Mouse (Mus musculus): ENCODE results near the gene Tex48. TPM values are rescaled to one million over a fixed set of nuclear protein-coding genes. Genes with fewer than 3 reads are reported as not detected.

The Tex48 gene
- polyA plus RNA-seq, 1 experiment from 2014 or later = not detected

GRCm38 (mm10) chr4:63560079-63560478 lies 62.1 kb downstream of the Tex48 start:
- no peak overlapping the region for H3K4me3 ChIP-seq
- no peaks in the 10 kb centered on the region for H3K9me3 ChIP-seq
- 53% methylated on average over 8 of the region's 8 CpGs for WGBS
- peaks cover 26% of the 10 kb centered on the region for H3K27me3 ChIP-seq
- H3K4me2 ChIP-seq = no peak overlapping the region
- H3K4me1 ChIP-seq (replicated peaks) = peaks cover 27% of the 10 kb centered on the region
- no peak overlapping the region for H3K27ac ChIP-seq
- no peak for ATAC-seq (ENCODE audit: low FRiP score)
- H3K36me3 ChIP-seq = no peaks in the 10 kb centered on the region
- no peak overlapping the region for H3K9ac ChIP-seq

GRCm38 (mm10) chr4:63559127-63559697 lies 63.0 kb downstream of the Tex48 start:
- peak overlapping the region; percentile 84 for H3K9ac ChIP-seq

GRCm38 (mm10) chr4:63558407-63559081 lies 63.7 kb downstream of the Tex48 start, which contains the start of gene Tmem268:
Tmem268 (plus strand) TSS chr4:63558781.
- under 1% methylated on average over 80 of the region's 81 CpGs for WGBS
- peak; percentile 76 for ATAC-seq (ENCODE audit: low FRiP score)
- Histone ChIP-seq H3K36me3 (no peaks in the 10 kb centered on the region), H3K4me2 (peak within 1 kb of the TSS; percentile 83), H3K27ac (no peak within 1 kb of the TSS), H3K9me3 (no peaks in the 10 kb centered on the region), H3K4me3 (peak within 1 kb of the TSS; percentile 65), H3K27me3 (peaks cover 26% of the 10 kb centered on the region), H3K9ac (peak within 1 kb of the TSS; percentile 84), H3K4me1 (replicated peaks) (peaks cover 27% of the 10 kb centered on the region)

More at GRCm38 (mm10) chr4:63559127-63559697, 63.0 kb downstream of the Tex48 start:
- Histone ChIP-seq H3K27me3 (peaks cover 26% of the 10 kb centered on the region), H3K4me2 (peak overlapping the region; percentile 83), H3K27ac (no peak overlapping the region), H3K4me1 (replicated peaks) (peaks cover 27% of the 10 kb centered on the region), H3K9me3 (no peaks in the 10 kb centered on the region), H3K36me3 (no peaks in the 10 kb centered on the region), H3K4me3 (peak overlapping the region; percentile 65)
- peak; percentile 38; the same call in 1 of the 2 replicates for ATAC-seq (ENCODE audit: low FRiP score)
- WGBS = 26% methylated on average over 9 of the region's 9 CpGs

GRCm38 (mm10) chr4:63557124-63558059 lies 64.8 kb downstream of the Tex48 start:
- Histone ChIP-seq H3K36me3 (peaks cover 8% of the 10 kb centered on the region), H3K27ac (no peak overlapping the region), H3K27me3 (peaks cover 26% of the 10 kb centered on the region), H3K4me3 (peak overlapping the region; percentile 65; the same call in 1 of the 2 replicates), H3K9me3 (no peaks in the 10 kb centered on the region), H3K4me1 (replicated peaks) (peaks cover 27% of the 10 kb centered on the region), H3K4me2 (peak overlapping the region; percentile 83; the same call in 1 of the 2 replicates), H3K9ac (peak overlapping the region; percentile 84; the same call in 1 of the 2 replicates)
- no peak for ATAC-seq (ENCODE audit: low FRiP score)
- 26% methylated on average over 15 of the region's 16 CpGs for WGBS

Other genes starting within 250 kb of the Tex48 start
- gene Akna, start 219.1 kb downstream of the Tex48 start, polyA plus RNA-seq (2015; fragmentation: Nextera tagmentation; extraction: Ambion mirVana) = 6.0 and 6.2 TPM in 2 replicates
- gene Whrn, start 126.4 kb downstream of the Tex48 start, polyA plus RNA-seq (2015; fragmentation: Nextera tagmentation; extraction: Ambion mirVana) = 5.3 and 5.6 TPM in 2 replicates
- gene Atp6v1g1, start 77.7 kb downstream of the Tex48 start, polyA plus RNA-seq (2015; fragmentation: Nextera tagmentation; extraction: Ambion mirVana) = 464 and 480 TPM in 2 replicates
- 3.0 and 4.4 TPM in 2 replicates for gene Tmem268, start 63.6 kb downstream of the Tex48 start, polyA plus RNA-seq (2015; fragmentation: Nextera tagmentation; extraction: Ambion mirVana)
- not detected in 2 replicates for gene Gm11213, start 17.2 kb downstream of the Tex48 start, polyA plus RNA-seq (2015; fragmentation: Nextera tagmentation; extraction: Ambion mirVana)
- not detected in 2 replicates for gene Gm11214, start 41.0 kb upstream of the Tex48 start, polyA plus RNA-seq (2015; fragmentation: Nextera tagmentation; extraction: Ambion mirVana)
- gene Tnfsf15, start 122.7 kb upstream of the Tex48 start, polyA plus RNA-seq (2015; fragmentation: Nextera tagmentation; extraction: Ambion mirVana) = not detected in 2 replicates
- gene Tnfsf8, start 238.9 kb upstream of the Tex48 start, polyA plus RNA-seq (2015; fragmentation: Nextera tagmentation; extraction: Ambion mirVana) = 0.04 TPM in 1 of 2 replicates, not detected in the other